Mouse (Mus musculus): ENCODE data around the gene Cfap73.

The Cfap73 gene

DNA sequence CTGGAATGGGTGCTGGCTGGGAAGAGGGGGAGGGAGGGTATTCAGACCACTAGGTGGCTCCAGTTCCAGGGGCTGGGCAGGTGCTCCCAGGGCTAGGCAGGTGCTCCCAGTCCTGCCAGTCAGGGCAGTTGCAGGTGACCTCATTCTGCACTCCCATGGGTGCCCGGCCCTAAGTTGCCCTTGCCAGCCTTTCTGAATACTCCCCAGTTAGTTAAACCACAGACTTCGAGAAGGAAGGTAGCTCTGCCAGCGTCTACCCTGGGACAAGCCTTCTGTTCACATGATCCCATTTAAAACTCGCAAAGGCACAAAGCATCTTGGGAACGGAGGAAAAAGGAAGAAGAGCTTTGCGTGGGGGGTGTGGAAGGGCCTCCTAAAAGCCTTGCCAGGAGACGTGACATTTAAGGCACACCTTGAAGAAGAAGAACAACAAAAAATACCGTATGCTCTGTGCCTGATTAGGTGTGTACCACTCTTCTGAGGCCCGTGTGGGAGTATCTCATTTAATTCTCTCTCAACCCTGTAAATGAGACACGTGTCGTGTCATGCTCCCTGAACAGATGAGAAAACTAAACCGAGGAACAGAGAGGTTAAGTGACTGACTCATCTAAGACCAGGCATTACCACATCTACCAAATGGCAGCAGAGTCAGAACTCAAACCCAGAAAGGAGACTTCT, 13.9 kb upstream of the Cfap73 start:
- DNase-seq (ENCODE audit: low spot score), result no peak

DNA sequence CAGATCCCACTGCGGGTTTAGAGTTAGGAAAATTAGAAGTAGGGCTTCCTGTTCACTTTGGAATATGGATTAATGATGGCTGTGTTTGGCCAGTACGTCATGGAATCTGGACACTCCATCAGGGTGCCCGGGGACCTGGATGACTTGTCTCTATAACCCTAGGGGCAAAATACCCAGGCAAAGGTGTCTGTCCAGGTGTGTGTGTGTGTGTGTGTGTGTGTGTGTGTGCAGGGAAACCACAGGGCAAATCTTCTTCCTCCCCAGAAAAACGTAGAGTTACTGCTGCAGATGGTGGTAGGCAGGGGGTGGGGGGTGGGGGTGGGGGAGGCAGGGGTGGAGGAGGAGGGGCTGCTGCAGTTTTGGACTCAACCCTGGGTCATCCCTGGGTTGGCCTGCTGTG, 13.3 kb upstream of the Cfap73 start:
- no peak for DNase-seq (ENCODE audit: low spot score)

DNA sequence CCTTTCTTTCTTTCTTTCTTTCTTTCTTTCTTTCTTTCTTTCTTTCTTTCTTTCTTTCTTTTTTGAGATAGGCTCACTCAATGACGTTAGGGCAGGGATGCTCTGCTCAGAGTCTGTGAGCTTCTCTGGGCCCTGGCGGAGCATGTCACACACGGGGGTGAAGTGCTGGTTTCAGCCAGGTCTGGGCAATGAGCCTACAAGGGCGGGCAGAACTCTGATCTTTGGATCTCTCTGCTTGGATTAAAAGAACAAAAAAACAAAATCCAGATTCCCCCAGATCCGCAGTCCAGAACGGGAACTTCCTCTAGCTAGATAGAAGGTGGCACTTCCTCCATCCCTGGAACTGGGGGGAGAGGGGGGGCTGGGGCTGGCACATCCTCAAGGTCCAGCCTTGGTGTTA, 11.8 kb upstream of the Cfap73 start:
- DNase-seq (ENCODE audit: low spot score), result peak; percentile 57

DNA sequence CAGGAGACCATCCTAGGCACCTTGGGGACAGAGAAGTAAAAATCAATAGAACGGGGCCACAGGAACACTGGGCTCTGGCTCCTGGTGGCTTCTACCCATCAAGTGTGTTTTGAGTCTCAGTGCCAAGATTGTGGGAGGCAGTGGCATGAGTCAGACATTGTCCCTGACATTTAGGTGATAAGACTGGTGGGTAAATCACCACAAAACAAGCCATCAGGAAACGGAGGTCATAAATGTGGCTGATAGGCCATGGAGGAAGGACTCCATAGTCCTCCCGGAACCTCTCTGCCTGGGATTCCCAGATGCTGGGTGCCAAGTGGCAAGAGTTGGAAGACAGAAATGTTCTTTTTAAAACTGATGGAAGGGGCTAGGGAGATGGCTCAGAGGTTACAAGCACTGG, 10.2 kb upstream of the Cfap73 start:
- no peak for DNase-seq (ENCODE audit: low spot score)

DNA sequence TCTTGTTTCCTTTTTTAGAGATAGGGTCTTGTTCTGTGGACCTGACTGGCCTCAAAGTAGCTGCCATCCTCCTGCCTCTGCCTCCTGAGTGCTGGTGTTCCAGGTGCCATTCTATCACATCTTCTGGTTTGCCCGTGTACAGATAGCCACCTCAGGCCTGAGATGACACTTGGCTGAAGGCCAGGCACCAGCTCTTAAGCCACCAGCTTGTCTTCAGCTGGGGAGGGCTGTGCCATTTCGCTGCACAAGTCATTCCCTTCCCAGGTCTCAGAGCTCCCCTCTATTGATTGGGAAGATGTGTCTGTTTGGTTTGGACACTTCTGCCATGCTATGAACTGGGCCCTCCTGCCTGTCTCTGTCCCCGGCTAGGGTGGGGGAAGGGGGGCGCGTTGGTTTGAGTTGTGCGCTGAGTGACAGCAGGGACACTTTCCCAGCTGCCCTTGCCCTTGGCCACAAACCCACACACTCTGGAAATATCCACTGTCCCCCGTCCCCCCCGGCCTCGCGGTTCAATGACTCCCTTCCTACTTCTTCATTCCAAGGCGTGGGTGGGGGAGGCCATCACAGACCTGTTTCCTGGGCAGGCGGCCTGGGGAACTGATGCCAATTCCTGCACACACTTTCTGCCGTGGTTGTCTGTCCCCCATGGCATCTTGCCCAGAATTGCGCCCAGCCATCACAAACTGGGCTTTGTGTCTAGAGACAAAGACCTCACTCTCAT, 9.5 kb upstream of the Cfap73 start:
- DNase-seq (ENCODE audit: low spot score), result peak; percentile 47

DNA sequence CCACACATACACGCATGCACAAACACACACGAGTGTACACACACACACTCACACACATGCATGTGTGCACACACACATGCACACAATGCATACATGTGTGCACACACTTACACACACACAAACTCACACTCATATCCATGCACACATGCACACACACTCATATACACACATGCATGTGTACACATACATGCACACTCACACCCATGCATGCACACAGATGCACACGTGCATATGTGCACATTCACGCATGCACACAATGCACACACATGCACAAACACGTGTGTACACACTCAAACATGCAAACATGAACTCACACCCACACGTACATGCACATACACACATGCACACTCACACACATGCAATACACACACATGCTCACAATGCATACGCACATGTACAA, 6.1 kb upstream of the Cfap73 start:
- DNase-seq (ENCODE audit: low spot score), result no peak

DNA sequence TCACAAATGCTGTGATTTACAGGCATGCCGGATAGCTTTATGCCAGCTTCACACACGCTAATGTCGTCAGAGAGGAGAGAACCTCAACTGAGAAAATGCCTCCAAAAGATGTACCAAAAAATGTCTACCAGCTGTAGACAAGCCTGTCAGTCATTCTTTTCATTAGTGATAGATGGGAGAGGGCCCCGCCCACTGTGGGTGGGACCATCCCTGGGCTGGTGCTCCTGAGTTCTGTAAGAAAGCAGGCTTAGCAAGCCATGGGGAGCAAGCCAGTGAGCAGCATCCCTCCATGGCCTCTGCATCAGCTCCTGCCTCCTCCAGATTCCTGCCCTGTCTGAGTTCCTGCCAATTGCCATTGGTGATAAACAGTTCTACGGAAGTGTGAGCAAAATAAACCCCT, 1.6 kb upstream of the Cfap73 start:
- no peak for DNase-seq (ENCODE audit: low spot score)

DNA sequence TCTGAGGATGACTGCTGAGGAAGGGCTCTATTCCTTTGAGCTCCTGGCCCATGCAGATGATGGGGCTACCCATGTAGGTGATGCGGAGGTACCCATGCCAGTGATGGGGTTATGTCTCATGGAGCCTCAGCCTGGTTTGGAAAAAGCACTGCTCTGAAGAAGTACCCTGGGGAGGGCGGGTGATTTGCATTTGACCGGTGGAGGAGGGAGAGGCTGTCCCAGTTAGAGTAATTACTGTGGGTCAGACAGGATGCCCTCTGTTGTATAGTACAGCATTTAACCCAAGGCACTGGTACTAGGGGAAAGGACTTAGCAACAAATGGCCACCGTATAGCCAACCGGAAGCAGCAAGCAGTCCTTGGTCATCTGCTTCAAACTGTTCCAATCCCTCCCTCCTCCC, 825 bp upstream of the Cfap73 start:
- no peak for DNase-seq (ENCODE audit: low spot score)

DNA sequence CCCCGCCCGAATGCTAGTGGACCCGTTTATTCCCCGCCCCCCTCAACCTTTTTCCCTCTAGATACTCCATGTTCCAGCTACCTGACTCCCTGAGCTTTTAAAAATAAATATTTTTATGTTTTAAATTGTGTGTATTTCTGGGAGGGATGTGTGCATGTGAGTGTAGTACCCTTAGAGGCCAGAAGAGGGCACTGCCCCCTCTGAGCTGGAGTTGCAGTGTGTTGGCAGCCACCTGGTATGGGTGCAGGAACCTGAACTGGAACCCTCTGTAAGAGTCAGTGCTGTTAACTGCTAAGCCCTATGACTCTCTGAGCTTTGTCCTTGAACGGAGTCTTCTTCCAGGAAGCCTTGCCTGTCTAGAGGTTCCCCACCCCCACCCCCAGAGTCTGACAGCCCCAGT, 2.1 kb downstream of the Cfap73 start:
- DNase-seq (ENCODE audit: low spot score), result no peak

DNA sequence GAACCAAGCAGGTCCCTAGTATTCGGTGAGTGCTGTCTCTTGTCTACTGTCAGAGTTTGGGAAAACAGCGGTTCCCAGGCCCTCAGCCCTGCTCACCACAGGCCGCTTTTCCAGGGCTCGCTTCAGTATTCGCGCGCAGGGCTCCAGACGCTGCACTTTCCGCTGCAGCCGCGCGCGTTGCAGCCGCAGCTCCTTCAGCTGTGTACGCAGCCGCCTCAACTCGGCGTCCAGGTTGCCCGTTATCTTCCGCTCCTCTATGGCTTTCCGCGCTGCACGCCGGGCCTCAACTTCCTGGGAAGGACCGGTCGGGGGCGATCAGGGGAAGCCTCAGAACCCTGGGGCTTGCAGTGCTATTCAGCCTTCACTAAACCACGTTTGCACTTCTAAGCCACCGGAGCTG, 2.9 kb downstream of the Cfap73 start:
- no peak for DNase-seq (ENCODE audit: low spot score)

DNA sequence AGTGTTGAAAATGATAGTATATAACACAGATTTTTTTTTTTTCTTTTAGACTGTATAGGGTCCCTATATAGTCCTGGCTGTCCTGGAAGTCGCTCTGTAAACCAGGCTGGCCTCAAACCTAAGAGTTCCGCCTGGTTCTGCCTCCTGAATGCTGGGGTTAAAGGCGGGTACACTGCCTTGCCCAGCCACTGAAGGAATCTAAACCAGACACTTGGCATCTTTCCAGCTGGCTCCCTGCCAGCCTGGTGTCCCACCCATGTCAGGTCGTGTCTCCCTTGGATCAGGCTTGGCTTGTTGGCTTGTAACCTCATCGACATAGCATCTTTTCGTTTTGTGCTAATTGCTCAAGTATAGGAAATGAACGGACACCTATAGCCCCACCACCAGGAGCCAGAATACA, 5.4 kb downstream of the Cfap73 start:
- DNase-seq (ENCODE audit: low spot score), result no peak

DNA sequence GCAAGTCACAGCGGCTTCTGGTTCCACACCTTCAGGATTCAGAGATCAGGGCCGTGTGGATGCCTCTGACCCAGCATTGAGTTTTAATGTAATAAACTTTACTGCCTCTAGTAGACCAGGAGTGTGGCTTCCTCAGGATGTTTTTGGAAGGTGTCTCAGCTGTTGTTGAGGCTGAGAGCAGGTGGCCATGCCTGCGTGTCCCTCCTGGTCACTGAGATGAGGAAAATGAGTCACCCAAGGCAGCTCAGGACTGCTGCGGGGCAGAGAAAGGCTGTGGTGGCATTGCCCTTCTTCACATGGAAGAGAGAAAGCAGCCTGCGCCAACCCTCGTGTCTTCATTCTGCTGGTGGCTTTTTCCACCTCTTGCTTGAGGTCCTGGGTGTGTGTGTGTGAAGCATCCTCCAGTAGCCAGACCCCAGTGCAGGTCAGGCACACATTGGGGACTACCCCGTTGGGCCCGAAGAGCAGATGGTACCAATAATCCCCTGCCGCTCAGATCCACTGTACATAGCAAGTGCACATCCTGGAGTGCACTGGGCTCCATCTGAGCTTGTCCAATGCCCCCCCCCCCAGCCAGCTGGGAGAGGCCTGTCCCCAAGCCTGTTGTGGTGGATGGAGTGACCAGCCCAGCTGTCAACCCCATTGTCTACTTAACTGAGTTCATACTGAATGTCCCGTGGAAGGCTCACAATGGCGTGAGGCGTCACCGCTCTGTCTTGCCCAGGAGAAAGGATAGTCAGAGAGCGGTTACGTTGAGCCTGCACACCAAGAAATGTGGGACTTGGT, 6.3 kb downstream of the Cfap73 start:
- DNase-seq (ENCODE audit: low spot score), result no peak

DNA sequence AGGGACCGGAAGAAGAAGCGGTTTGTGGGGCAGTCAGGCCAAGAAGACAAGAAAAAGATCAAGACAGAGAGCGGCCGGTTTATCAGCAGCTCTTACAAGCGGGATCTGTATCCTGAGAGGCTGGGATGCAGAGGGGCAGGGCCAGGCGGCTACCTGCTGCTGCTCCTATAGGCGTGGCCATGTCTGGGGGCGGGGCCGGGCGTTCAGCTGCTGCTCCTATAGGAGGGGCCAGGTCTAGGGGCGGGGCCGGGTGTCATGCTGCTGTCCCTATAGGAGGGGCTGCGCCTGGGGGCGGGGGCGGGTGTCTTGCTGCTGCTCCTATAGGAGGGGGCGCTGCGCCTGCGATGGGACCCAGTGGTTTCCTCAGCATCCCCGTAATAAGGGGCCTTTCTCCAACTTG, 7.6 kb downstream of the Cfap73 start:
- no peak for DNase-seq (ENCODE audit: low spot score)

DNA sequence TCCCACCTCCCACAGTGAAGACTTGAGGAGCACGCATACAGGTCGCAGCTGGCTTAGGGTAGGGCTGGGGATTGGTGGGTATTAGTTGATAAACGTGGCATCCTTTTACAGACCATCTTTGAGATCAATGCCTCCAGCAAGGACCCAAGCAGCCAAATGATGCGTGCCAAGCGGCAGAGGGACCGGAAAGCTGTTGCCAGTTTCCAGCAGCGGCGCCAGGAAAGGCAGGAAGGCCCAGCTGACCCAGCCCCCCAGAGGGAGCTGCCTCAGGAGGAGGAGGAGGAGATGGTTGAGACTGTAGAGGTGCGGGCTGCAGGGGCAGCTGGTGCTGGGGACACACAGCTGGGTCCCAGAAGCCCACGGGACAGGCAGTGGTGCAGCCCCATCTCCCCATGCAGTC, 9.6 kb downstream of the Cfap73 start:
- DNase-seq (ENCODE audit: low spot score), result no peak

DNA sequence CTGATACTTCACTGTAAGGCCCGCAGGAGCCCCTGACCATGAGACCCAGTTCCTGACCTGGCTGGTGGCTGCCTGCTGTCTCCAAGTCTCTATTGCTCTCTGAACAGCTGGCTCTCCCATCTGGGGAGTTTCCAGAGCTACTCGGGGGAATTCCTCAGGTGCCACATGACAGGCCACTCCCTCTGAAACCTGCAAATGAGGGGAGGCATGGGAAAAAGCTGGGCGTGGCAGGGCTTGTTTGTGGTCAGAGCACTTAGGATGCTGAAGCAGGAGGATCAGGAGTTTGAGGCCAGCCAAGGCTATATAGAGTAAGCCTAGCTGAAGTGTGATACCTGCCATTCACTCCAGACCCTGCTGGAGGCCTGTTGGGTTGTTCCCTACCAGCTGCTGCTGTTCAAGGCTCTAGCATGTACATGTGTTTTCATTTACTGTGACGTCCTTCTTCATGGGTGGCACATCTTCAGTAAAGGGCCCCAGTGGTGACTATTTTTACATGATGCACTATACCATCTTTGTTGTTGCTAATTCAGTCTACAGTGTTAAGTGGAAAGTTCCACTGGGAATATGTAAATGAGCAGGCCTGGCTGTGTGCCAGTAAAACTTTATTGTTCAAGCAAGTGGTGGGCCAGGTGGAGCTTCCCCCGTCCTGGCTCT, 11.7 kb downstream of the Cfap73 start:
- DNase-seq (ENCODE audit: low spot score), result no peak

DNA sequence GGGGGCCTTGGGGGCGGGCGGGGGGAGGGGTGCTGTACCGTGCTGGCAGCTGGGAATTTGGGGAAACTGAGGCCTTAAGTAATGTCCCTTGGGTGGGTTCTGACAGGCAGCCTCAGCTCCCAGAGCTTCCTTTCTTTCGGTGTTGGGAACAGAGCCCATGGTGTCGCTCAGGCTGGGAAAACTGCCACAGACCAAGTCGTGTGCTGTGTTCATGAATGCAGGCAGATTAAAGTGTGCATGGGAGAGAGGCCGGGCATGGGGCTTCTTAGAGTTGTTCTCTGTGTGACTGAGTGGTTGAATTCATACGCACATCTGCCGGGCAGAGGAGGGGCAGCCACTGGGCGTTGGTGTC, 12.2 kb downstream of the Cfap73 start:
- no peak for DNase-seq (ENCODE audit: low spot score)

DNA sequence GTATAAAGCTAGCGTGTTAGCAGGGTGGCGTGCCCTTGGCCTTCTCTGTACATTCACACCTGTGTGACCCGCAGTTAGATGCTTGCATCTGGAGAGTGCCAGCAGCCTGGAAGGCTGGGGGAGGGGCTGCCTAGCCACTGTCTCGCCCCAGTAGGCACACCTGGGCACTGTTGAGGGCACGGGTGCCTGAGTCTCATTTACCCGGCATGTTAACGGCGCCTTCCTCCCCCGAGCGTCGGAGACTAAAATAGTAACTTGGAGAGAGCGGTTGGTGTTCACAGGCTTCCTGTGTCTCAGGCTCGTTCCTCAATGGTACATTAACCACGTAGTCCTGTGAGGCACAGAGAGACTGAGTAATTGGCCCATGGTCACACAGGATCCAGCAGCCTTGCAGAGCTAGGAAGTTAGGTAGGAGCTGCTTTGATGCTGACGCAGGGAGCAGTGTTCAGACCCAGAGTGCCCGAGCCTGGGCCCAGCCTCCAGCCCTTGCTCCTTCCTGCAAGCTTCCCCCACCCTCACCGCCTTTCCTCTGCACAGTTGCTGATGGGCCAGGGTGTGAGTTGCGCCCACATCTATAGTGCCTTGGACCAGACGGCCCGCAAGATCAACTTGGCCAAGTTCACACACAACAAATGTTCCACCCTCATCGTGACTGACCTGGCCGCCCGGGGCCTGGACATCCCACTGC, 12.8 kb downstream of the Cfap73 start:
- DNase-seq (ENCODE audit: low spot score), result no peak

DNA sequence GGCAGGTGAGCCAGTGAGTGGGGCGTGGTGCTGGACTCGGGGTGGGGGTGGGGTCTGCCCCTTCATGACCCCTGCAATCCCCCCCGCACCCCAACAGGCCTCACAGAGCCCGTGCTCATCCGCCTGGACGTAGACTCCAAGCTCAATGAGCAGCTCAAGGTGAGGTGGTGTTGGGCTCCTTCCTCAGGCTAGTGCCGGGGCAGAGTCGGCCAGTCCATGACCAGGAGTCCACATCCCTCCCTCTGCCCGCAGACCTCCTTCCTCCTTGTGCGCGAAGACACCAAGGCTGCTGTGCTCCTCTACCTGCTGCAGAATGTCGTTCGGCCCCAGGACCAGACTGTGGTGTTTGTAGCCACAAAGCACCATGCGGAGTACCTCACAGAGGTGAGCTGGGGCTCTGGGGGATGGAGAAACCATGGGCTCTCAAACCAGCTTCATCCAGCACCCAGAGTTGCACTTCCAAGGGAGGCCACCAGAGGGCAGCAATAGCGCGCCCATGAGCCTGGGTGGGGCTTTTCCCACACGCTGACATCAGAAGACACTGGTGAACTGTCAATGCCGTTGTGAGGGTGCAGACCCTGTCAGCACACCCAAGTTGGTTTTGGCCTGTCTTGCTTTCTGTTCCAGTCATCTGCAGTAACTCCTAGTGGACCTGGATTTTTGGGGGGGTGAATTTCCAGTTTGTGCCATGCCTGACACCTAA, 13.5 kb downstream of the Cfap73 start:
- DNase-seq (ENCODE audit: low spot score), result peak; percentile 80

DNA sequence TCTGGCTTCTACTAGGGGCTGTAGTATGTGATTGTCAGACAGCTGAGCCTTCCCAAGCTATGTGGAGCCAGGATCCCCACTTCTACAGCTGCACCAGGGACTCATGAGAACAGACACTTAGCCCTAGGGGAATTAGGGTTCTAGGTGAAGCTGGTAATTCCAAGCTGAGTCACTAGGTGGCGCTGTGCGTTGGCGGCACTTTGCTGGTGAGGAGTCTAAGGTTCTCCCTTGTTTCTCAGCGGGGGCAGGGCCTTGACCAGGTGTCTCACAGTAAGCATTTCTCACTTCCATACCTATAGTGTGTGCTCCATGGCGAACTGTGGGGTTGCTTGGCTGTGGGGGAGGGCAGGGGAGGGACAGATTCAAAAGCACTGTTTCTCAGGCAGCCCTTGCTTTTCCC, 14.8 kb downstream of the Cfap73 start:
- peak; percentile 51 for DNase-seq (ENCODE audit: low spot score)

DNA sequence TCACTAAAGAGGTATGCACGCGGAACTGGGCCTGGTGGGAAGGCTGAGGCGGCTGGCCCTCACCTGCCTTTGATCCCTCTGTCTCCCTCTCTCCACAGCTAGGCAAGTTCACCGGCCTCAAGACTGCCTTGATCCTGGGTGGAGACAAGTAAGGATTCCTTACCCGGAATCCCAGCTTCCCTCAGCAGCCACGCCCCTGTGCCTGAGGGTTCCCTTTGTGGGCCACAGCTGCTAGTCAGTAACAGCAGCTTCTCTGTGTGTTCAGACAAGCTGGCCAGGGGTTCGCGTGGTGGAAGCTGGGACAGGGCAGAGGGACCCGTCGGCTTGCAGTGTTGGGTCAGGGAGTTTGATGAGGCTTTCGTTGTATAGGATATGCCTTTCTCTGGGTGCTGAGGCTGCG, 15.3 kb downstream of the Cfap73 start:
- DNase-seq (ENCODE audit: low spot score), result no peak

DNA sequence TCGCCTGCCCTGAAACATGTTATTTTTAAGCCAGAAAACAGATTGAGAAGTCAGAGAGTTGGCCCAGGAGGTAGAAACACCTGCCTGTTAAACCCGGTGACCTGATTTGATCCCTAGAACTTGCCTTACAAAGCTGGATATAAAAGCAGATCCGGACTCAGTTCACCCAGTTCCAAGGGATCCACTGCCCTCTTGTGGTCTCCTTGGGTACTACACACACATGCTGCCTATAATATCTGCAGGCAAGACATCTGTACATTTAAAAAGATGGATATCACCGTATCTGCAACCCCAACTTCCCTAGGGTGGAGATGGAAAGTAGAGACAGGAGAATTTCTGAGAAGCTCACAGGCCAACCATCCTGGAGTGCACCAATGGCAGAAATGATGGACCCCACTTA, 18.1 kb downstream of the Cfap73 start:
- no peak for DNase-seq (ENCODE audit: low spot score)

Data from urinary bladder, postnatal 14 days (tissue).